Mouse (Mus musculus) liver, embryonic 12.5 days (tissue): ENCODE results near the gene Slc7a7. TPM values are rescaled to one million over a fixed set of nuclear protein-coding genes. Genes with fewer than 3 reads are reported as not detected.

Experiments used
- ATAC-seq: fragments of 200-750 bp; cut with Nextera tagmentation; 2 replicates; pipeline ENCODE4 v1.8.0; 2017; ENCODE audit warnings: moderate number of reproducible peaks, mild to moderate bottlenecking, moderate library complexity
- H3K27ac ChIP-seq: fragments of 300-500 bp; sonication (generic); 2 replicates; pipeline ENCODE4 v1.5.1; 2016; ENCODE audit warnings: mild to moderate bottlenecking
- H3K27me3 ChIP-seq: fragments of 300-500 bp; sonication (generic); replicated peaks from 2 replicates; pipeline ENCODE4 v1.6.1; 2016; ENCODE audit warnings: mild to moderate bottlenecking, moderate library complexity
- H3K36me3 ChIP-seq: fragments of 300-500 bp; sonication (generic); 2 replicates; pipeline ENCODE4 v1.6.1; 2016; ENCODE audit warnings: mild to moderate bottlenecking, moderate library complexity
- H3K4me1 ChIP-seq: fragments of 300-500 bp; sonication (generic); 2 replicates; pipeline ENCODE4 v1.6.1; 2016
- H3K4me2 ChIP-seq: fragments of 300-500 bp; sonication (generic); 2 replicates; pipeline ENCODE4 v1.6.1; 2016; ENCODE audit warnings: mild to moderate bottlenecking, moderate library complexity
- H3K4me3 ChIP-seq: fragments of 300-500 bp; sonication (generic); 2 replicates; pipeline ENCODE4 v1.5.1; 2016; ENCODE audit warnings: mild to moderate bottlenecking, moderate library complexity
- H3K9ac ChIP-seq: fragments of 300-500 bp; sonication (generic); 2 replicates; pipeline ENCODE4 v1.6.1; 2016; ENCODE audit warnings: mild to moderate bottlenecking, moderate library complexity
- H3K9me3 ChIP-seq: fragments of 300-500 bp; sonication (generic); replicated peaks from 2 replicates; pipeline ENCODE4 v1.6.1; 2016; ENCODE audit warnings: mild to moderate bottlenecking, moderate library complexity
- WGBS: fragments of 180-500 bp; shearing (Covaris S2); methylation state at CpG from one replicate; pipeline ENCODE4 v1.1.7; 2016; ENCODE audit not compliant: insufficient replicate concordance; 5-methylcytosine and 5-hydroxymethylcytosine counted together
- polyA plus RNA-seq: library from polyadenylated mRNA; unstranded; fragments of >200 nt; fragmentation: Nextera tagmentation; extraction: Ambion mirVana; gene quantifications from 2 replicates; pipeline ENCODE4 v1.2.1, GENCODE M21; 2016

Gene Slc7a7
- polyA plus RNA-seq, 1 experiment from 2014 or later: 8.4 TPM

DNA sequence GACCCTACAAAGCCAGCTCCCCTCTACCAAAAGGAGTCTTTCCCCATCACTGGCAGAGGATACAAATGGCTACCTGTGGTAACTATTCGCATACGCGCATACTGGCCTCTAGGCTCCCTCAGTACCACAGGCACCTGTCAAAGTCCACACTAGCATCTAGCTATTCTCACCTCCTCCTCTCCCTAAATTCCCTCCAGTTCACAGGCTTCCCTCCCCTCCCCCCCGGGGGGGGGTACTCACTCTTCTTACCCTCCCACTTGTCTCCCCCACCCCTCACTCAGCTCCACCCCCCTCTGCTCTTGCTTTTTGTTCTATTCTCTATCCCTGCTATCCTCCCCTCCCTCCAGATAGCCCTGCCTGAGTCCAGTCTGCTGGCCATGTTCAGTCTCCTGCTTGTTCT is 37.0 kb downstream of the Slc7a7 start:
- H3K9ac ChIP-seq: no peak overlapping the region
- H3K36me3 ChIP-seq: 0 out of 2 replicates have a peak, but pooled peaks cover 3% of the 10 kb centered on the region
- H3K4me3 ChIP-seq: no peak overlapping the region
- H3K27ac ChIP-seq: no peak overlapping the region
- H3K9me3 ChIP-seq: no peaks in the 10 kb centered on the region
- H3K4me1 ChIP-seq: peaks cover 31% of the 10 kb centered on the region
- H3K27me3 ChIP-seq: no peaks in the 10 kb centered on the region
- no peak overlapping the region for H3K4me2 ChIP-seq
- no peak for ATAC-seq
- 73% methylated on average over 4 of the region's 4 CpGs for WGBS

DNA sequence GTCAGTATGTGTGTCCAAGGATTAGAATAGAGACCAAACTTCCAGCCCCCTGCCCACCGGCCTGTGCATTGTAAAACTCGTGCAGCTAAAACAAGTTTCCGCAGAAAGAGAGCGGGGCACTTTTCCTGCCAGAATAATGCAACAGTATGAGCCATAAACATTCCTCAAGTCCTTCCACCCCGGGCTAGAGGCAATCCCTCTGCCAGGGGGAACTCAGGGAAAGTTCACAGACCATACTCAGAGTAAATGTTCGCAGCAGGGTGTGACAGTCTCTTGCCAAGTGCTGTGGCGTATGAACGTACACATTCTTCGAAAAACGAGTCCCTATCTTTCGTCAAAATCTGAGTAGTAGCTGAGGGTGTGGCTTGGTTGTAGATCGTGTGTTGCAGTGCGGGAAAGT is 38.0 kb downstream of the Slc7a7 start:
- H3K27me3 ChIP-seq: no peaks in the 10 kb centered on the region

DNA sequence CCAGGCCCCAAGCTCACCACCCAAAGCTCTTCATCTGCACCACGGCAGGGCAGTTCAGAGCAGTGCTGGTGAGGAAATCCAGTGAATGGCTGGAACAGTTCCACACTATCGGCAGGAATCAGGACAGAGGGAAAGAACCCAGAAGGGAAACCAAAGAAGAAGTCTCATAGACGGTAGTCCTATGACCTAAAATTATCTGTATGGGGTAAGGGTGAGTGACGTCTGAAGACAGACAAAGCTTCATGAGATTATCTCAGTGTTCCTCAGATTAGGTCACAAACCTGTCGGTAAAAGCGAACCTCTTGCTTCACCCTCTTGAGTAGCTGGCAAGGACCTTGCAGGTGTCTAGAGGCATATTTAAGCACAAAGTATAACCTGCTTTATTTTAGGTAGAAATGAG is 40.4 kb downstream of the Slc7a7 start:
- Histone ChIP-seq H3K9ac (no peak overlapping the region), H3K27me3 (no peaks in the 10 kb centered on the region), H3K4me2 (no peak overlapping the region), H3K4me3 (no peak overlapping the region), H3K36me3 (peaks cover 11% of the 10 kb centered on the region), H3K27ac (no peak overlapping the region), H3K9me3 (no peaks in the 10 kb centered on the region), H3K4me1 (peaks cover 6% of the 10 kb centered on the region)
- ATAC-seq: no peak
- 70% methylated on average over 6 of the region's 6 CpGs for WGBS

More for the DNA sequence above, 38.0 kb downstream of the Slc7a7 start:
- H3K9me3 ChIP-seq: no peaks in the 10 kb centered on the region
- H3K4me1 ChIP-seq: peaks cover 30% of the 10 kb centered on the region
- WGBS: 63% methylated on average over 13 of the region's 13 CpGs
- H3K9ac ChIP-seq: no peak overlapping the region
- H3K36me3 ChIP-seq: no peaks in the 10 kb centered on the region
- ATAC-seq: no peak
- no peak overlapping the region for H3K27ac ChIP-seq
- no peak overlapping the region for H3K4me2 ChIP-seq
- H3K4me3 ChIP-seq: no peak overlapping the region

DNA sequence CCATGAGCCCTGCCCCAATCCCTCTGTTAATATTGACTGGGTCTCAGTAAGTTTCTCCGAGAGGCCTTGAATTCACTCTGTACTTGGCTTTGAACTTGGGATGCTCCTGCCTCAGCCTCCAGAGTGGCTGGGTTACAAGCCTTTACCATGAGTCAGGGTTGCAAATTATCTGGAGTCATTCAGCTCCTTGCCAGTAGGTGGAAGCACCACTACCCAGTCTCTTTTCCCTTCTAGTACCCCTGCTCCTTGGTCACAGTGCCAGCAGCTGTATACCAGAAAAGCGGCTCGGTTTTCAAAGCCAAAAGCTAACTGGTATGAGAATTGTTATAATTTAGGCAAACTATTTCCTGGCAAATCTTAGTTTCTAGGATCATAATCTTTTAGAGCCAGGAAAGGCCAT is 41.7 kb downstream of the Slc7a7 start:
- no peak overlapping the region for H3K4me2 ChIP-seq
- peaks cover 23% of the 10 kb centered on the region for H3K36me3 ChIP-seq
- H3K9ac ChIP-seq: no peak overlapping the region
- ATAC-seq: no peak
- no peak overlapping the region for H3K4me3 ChIP-seq
- H3K9me3 ChIP-seq: 0 out of 2 replicates have a peak, but pooled peaks cover 5% of the 10 kb centered on the region
- no peaks in the 10 kb centered on the region for H3K27me3 ChIP-seq
- H3K27ac ChIP-seq: no peak overlapping the region
- 51% methylated on average over 3 of the region's 3 CpGs for WGBS
- H3K4me1 ChIP-seq: peaks cover 3% of the 10 kb centered on the region; the same call in 1 of the 2 replicates

DNA sequence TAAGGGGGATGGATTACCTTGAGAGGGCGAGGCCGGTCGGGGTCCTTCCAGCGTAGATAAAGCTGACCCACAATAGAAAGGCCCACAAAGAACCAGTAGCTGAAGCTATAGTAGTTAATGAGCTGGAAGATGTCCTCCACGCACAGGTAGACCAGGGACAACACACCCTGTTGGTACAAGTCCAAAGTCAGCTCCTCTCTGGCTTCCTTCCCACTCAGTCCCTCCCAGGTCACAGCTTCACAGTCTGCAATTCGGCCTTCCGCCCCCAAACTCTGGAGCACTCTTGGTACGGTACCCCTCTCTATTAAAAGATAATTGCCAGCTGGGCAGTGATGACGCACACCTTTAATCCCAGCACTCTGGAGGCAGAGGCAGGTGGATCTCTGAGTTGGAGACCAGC is 44.7 kb downstream of the Slc7a7 start:
- no peak overlapping the region for H3K27ac ChIP-seq
- 87% methylated on average over 9 of the region's 9 CpGs for WGBS
- H3K4me2 ChIP-seq: no peak overlapping the region
- H3K9ac ChIP-seq: no peak overlapping the region
- H3K4me3 ChIP-seq: no peak overlapping the region
- H3K9me3 ChIP-seq: 0 out of 2 replicates have a peak, but pooled peaks cover 5% of the 10 kb centered on the region
- H3K27me3 ChIP-seq: no peaks in the 10 kb centered on the region
- ATAC-seq: no peak
- H3K36me3 ChIP-seq: peaks cover 53% of the 10 kb centered on the region
- no peaks in the 10 kb centered on the region for H3K4me1 ChIP-seq

DNA sequence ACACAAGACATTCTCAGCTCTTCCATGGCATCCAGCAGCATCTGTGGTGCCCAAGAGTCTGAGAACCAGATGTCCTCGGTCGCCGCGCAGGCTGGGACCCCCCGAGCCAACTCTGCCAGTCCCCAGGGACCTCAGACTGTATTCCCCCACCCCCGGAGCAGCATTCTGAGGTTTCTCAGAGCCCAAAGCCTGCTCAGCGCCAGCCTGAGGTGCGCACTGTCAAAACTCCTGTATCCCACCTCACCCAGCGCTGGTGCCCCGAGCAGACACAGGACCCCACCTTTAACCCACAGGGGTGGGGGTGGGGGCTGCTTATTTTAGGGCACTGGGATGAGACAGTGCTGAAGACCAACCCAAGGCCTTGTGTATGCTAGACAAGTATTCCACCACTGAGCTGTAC is 46.1 kb downstream of the Slc7a7 start:
- ATAC-seq: peak; percentile 33; the same call in 1 of the 2 replicates
- H3K36me3 ChIP-seq: peaks cover 67% of the 10 kb centered on the region
- no peak overlapping the region for H3K4me3 ChIP-seq
- no peaks in the 10 kb centered on the region for H3K4me1 ChIP-seq
- no peak overlapping the region for H3K27ac ChIP-seq
- H3K9me3 ChIP-seq: 0 out of 2 replicates have a peak, but pooled peaks cover 5% of the 10 kb centered on the region
- no peaks in the 10 kb centered on the region for H3K27me3 ChIP-seq
- H3K9ac ChIP-seq: no peak overlapping the region
- WGBS: 92% methylated on average over 10 of the region's 10 CpGs
- no peak overlapping the region for H3K4me2 ChIP-seq

DNA sequence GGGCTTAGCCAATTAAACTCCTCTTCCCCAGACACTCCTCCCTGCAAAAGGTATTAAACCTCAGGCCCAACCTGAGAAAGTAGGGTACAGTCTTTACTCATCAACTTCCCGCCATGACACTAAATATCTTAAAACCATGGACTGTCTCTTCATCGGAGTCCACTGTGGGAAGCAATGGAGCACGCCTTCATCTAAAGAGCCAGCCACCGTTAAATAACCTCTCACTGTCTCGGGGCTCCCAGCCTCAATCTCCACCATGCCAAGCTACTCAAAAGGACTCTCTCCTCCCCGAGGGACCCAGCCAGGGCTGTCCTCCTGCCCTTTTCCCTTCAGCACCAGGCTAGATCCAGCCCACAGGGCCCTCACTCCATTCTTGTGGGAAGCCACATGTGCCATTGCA is 47.0 kb downstream of the Slc7a7 start:
- H3K27ac ChIP-seq: no peak overlapping the region
- no peaks in the 10 kb centered on the region for H3K27me3 ChIP-seq
- no peak for ATAC-seq
- no peak overlapping the region for H3K4me3 ChIP-seq
- H3K4me1 ChIP-seq: no peaks in the 10 kb centered on the region
- WGBS: 87% methylated on average over 6 of the region's 6 CpGs
- H3K36me3 ChIP-seq: peaks cover 73% of the 10 kb centered on the region
- 0 out of 2 replicates have a peak, but pooled peaks cover 5% of the 10 kb centered on the region for H3K9me3 ChIP-seq
- no peak overlapping the region for H3K9ac ChIP-seq
- no peak overlapping the region for H3K4me2 ChIP-seq

DNA sequence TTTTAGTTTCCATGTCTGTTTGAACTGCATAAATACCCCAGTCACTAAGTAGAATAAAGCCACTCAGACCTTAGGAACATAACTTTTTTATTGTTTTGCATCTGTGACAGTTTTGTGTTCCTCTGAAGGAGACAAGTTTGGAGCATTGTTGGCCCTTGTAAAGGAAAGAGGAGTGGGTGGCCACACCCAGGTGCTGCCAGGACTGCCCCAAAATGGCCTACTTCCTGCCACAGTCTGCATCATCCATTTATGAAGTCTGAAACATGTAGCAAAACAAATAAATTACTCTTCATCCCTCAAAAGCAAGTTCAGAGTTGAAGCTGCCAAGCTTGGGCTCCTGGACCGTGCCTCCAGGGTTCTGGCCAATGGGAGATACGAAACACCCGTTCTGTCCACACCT is 48.2 kb downstream of the Slc7a7 start:
- no peak overlapping the region for H3K9ac ChIP-seq
- 89% methylated on average over 3 of the region's 3 CpGs for WGBS
- H3K4me3 ChIP-seq: no peak overlapping the region

DNA sequence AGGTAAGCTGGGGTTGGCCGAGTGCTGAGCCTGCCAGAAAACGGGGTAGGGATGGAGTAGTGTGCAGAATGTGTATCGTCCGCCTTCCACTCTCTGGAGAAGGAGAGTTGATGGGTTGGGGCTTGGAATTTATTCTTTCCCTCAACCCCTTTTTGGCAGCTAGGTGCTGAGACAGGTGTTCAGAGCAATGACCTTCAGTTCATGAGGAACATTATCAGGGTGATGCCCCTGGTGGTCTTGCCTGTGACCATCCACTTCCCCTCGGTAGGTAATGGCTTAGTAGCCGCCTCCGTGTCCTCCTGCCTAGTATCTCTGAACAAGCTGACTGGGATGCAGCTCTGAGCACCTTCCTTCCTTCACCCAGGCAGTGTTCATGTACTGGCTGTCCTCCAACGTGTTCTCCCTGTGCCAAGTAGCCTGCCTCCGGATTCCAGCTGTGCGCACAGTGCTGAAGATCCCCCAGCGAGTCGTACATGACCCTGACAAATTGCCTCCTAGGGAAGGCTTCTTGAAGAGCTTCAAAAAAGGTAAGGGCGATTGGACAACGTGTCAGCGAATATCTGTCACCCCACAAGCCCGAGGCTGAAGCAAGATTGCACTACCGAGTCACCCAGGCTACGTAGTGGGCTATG is 50.0 kb downstream of the Slc7a7 start:
- Histone ChIP-seq H3K9me3 (0 out of 2 replicates have a peak, but pooled peaks cover 5% of the 10 kb centered on the region), H3K36me3 (peaks cover 93% of the 10 kb centered on the region), H3K27me3 (no peaks in the 10 kb centered on the region), H3K4me2 (no peak overlapping the region), H3K4me1 (peaks cover under 1% of the 10 kb centered on the region; the same call in 1 of the 2 replicates), H3K9ac (no peak overlapping the region), H3K4me3 (no peak overlapping the region), H3K27ac (no peak overlapping the region)
- ATAC-seq: 0 out of 2 replicates have a peak, but pooled peaks have one; percentile 31
- 83% methylated on average over 18 of the region's 18 CpGs for WGBS

More for the DNA sequence above, 48.2 kb downstream of the Slc7a7 start:
- Histone ChIP-seq H3K9me3 (0 out of 2 replicates have a peak, but pooled peaks cover 5% of the 10 kb centered on the region), H3K4me2 (no peak overlapping the region), H3K27me3 (no peaks in the 10 kb centered on the region), H3K27ac (no peak overlapping the region), H3K4me1 (no peaks in the 10 kb centered on the region), H3K36me3 (peaks cover 82% of the 10 kb centered on the region)
- no peak for ATAC-seq

DNA sequence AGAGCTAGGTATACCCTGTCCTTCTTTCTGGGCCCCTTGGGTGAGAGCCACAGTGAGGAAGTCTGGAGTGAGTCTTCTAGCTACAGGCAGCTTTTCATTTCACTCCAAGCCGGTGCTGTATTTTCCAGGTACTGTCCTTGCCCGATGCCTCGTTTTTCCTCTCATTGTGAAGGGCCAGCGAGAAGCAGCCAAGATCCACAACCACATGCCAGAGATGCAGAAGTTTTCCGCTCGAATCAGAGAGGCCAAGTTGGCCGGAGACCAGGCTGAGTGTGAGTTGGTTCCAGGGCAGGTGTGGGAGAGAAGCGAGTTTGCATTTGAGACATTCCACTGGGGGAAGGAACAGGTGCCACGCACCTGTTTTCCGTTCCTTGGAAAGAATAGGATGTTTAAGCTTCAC is 51.0 kb downstream of the Slc7a7 start:
- no peak overlapping the region for H3K9ac ChIP-seq
- H3K9me3 ChIP-seq: 0 out of 2 replicates have a peak, but pooled peaks cover 2% of the 10 kb centered on the region
- no peak overlapping the region for H3K4me2 ChIP-seq
- H3K27ac ChIP-seq: no peak overlapping the region
- ATAC-seq: no peak
- peaks cover 83% of the 10 kb centered on the region for H3K36me3 ChIP-seq
- 88% methylated on average over 10 of the region's 10 CpGs for WGBS
- H3K4me1 ChIP-seq: peaks cover 10% of the 10 kb centered on the region
- H3K27me3 ChIP-seq: no peaks in the 10 kb centered on the region
- H3K4me3 ChIP-seq: no peak overlapping the region

DNA sequence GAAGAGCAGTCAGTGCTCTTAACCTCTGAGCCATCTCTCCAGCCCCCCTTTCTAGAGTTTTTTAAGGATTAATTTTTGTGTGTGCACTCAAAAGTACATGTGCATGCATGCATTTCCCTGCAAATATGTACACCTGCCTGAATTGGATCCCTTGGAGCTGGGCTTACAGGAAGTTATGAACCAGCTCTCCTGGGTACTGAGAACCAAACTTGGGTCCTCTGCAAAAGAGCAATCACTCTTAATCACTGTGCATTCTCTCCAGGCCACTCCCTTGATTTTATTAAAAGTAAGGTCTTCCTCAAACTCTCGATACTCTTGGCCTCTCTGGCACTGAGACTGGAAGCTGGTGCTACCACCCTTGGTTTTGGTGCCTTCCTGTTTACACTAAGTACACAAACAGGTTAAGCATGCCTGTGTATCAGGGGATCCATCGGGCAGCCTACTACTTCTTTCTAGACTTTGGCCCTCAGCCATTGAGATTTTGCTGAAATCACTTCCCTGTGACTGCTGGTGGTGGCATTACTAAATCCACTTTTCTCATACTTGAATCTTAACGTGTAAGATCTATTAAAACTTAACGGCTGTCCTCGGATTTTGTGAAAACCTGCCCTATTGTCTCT is 52.4 kb downstream of the Slc7a7 start:
- Histone ChIP-seq H3K4me1 (peaks cover 16% of the 10 kb centered on the region), H3K27me3 (no peaks in the 10 kb centered on the region), H3K9ac (no peak overlapping the region), H3K36me3 (peaks cover 70% of the 10 kb centered on the region), H3K4me2 (no peak overlapping the region), H3K27ac (no peak overlapping the region), H3K9me3 (no peaks in the 10 kb centered on the region), H3K4me3 (no peak overlapping the region)
- ATAC-seq: no peak
- WGBS: 85% methylated on average over 5 of the region's 5 CpGs

DNA sequence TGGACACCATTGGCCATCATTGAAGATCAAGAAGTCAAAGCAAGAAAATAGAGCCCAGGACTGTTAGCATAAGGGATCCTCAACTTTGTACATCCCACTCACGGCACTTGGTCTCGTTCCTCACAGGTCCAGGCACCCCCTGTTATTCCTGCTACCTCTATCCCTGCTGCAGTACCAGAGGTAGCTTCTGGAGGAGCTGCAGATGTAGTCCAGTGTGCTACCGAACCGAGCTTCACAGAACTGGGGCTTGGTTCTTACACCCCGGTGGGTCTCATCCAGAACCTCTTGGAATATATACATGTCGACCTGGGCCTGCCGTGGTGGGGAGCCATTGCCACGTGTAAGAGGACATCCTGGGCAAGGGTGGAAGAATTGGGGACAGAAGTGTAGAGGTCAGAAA is 54.4 kb downstream of the Slc7a7 start:
- no peak overlapping the region for H3K27ac ChIP-seq
- no peaks in the 10 kb centered on the region for H3K9me3 ChIP-seq
- 90% methylated on average over 8 of the region's 8 CpGs for WGBS
- H3K4me3 ChIP-seq: no peak overlapping the region
- no peaks in the 10 kb centered on the region for H3K27me3 ChIP-seq
- no peak overlapping the region for H3K4me2 ChIP-seq
- peaks cover 50% of the 10 kb centered on the region for H3K36me3 ChIP-seq
- peaks cover 18% of the 10 kb centered on the region for H3K4me1 ChIP-seq
- ATAC-seq: no peak
- no peak overlapping the region for H3K9ac ChIP-seq
